Mouse (Mus musculus) colon, adult 2 months (tissue): Measurements from ENCODE around the gene Srsf12. TPM values are rescaled to one million over a fixed set of nuclear protein-coding genes. Genes with fewer than 3 reads are reported as not detected.

ENCODE experiments used
- polyA plus RNA-seq: library from polyadenylated mRNA; depleted of rRNA; stranded (reverse); fragments of >200 nt; gene quantifications from 2 replicates; pipeline ENCODE4 v1.2.3, GENCODE M21; 2012; rRNA removed

Gene Srsf12
- polyA plus RNA-seq: 0.38 and 0.41 TPM in 2 replicates

DNA sequence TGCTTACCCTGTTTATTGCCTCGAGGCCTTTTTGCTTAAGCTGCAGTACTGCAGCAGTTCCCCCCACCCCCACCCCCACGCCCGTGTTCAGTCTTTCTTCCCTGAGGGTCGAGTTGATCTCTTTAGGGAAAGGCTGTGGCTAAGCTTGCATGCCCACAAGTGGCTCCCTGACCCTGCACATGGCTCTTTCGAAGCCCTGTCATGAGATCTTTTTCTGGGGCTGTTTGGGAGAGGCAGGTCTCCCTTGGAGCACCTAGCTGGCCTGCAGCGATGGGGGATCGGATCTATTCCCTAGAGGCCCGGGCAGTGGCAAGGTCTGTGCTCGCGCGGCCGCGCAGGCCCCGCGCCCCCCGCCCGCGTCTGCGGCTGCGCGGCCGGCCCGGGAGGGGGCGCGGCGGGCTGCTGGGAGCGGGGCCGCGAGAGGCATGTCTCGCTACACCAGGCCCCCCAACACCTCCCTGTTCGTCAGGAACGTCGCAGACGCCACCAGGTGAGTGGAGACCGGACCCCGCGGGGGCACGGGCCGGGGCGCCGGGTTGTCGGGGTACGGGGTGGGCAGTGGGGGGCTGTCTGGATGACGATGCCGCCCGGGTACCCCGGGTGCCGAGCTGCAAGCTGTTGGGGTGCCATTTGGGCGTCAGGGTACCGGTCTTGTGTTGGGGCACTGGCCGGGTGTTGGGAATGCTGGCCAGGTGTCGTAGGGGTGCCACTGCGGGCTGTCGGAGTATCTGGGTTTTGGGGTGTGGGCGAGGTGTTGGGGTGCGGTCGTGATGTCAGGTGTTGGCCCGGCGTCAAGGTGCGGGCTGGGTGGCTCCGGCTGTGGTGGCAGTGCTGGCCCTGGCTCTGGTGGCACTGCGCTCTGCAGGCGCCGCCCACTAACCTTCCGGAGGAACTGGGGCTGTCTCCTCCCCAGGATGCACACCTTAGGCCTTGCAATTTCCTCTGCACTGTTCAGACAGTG, at the start of gene Srsf12:
TSS of gene Srsf12 (plus strand) at position 111 of the 961 bp plus-strand sequence.

DNA sequence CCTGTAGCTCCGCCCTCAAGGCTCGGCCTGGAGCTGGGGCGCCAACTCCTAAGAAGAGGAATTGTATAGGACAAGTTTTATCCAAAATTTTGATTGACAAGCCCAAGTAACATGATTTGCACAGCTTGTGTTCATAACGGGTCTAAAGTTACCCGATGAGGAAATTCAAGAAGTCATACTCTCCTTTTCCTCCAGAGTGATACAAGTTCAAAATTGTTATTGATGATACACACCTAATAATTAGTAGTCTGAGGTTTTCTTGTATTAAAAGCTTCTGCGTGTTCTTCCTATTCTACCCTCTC, 19.1 kb upstream of the Srsf12 start, which contains the start of gene Pm20d2:
TSS of gene Pm20d2 (minus strand) at position 3 of the 302 bp plus-strand sequence.

Other genes starting within 250 kb of the Srsf12 start
- gene Rragd, start 226.0 kb upstream of the Srsf12 start, polyA plus RNA-seq: 0.79 and 0.91 TPM in 2 replicates
- gene Ube2j1, start 177.6 kb upstream of the Srsf12 start, polyA plus RNA-seq: 14.6 and 16.7 TPM in 2 replicates
- 0.34 and 0.76 TPM in 2 replicates for gene Gabrr2, start 146.0 kb upstream of the Srsf12 start, polyA plus RNA-seq
- gene Gabrr1, start 76.5 kb upstream of the Srsf12 start, polyA plus RNA-seq: 0.06 TPM in 1 of 2 replicates, not detected in the other
- gene Pm20d2, start 19.3 kb upstream of the Srsf12 start, polyA plus RNA-seq: 7.0 and 7.6 TPM in 2 replicates
- gene Pnrc1, start 81.2 kb downstream of the Srsf12 start, polyA plus RNA-seq: 106 and 120 TPM in 2 replicates
- 1.7 and 1.9 TPM in 2 replicates for gene Rngtt, start 101.3 kb downstream of the Srsf12 start, polyA plus RNA-seq